Mouse (Mus musculus) testis, postnatal 14 days (tissue): ENCODE measurements around the gene Eif2d.
A peak's percentile ranks its signal among the peaks of the same experiment; 100 is the strongest.
"Not testable (repeated sequence)": the region's sequence is repeated elsewhere in the genome, so short reads cannot be mapped to it uniquely, and the experiment has no call there.

Experiments
- DNase-seq: peaks from one replicate; pipeline ENCODE4 v3.0.0; 2021; ENCODE audit warnings: low spot score

The Eif2d gene

DNA sequence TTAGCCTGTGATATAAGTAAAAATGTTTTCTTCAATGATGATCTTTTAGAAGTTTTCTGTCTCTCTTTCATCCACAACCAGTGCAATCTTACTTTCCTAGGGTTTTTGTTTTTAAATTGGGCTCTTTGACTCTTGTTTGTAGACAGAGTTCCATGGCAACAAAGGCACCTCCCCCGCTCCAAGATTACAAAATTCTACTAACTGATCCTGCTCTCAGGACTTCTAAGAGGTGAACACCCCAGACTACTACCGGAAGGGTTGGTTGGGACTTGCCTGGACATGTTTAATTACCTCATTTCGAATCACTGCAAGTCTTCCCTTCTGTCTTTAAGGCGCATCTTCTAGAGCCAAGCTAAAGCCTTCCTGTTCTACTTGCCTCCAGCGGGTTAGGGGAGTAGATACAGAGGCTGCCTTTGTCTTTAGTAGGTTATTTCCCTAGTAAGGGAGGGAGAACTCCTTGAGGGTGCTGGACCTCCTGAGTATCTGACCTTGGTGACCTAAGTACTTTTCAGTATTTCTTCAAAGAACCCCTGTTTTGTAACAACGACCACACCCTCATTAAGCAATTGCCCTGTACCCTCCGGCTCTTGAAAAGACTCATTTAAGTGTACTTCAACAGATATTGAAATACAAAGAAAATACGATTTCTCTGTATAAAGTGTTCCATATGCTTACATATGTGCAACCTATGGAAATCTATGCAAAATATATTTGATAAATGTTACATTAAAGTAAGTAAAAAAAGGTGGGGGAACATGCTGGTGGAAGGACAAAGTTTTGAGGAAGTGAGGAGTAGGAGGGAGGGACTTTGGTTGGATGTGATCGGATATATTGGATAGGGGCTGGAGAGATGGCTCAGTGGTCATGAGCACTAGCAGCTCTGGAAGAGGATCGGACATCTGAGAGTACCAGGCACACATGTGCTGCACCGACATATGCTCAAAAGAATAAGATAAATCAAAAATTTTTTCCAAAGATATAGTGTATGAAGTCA, 13.6 kb upstream of the Eif2d start:
- DNase-seq = no peak

DNA sequence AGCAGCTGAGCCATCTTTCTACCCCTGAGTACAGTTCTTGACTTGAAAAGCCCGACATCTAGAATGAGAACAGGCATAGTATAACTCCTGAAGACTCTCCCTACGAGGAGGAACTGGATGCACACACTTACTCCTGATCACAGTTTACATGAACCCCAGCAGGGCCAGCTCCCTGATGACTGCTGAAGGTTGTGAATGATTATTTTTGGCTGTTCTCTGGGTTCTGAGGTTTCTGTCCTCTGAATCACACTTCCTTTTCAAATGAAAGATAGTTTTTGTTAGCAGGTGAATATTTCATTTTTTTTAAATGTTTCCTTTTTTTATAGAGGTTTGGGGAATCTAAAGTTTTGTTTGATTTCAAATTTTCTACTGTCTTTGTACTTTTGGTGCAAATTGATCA, 11.5 kb upstream of the Eif2d start:
- no peak for DNase-seq

DNA sequence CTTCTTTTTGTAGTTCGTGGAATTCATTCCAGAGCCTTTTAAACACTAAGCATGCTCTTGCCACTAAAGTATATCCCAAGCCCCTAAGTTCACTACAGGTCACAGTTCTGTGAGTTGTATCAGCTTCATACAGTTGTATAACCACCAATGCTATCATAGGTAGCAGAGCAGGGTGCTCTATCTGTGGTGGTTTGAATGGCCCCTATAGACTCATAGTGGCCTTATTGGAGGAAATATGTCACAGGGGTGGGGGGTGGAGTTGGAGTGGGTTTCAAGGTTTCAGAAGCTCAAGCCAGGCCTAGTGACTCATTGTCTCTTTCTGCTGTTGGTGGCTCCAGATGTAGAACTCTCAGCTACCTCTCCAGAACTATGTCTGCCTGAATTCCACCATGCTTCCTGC, 10.5 kb upstream of the Eif2d start:
- DNase-seq = no peak

- DNase-seq = not testable (repeated sequence)
Observed at GRCm38 (mm10) chr1:131145222-131145621, 7.8 kb upstream of the Eif2d start.

DNA sequence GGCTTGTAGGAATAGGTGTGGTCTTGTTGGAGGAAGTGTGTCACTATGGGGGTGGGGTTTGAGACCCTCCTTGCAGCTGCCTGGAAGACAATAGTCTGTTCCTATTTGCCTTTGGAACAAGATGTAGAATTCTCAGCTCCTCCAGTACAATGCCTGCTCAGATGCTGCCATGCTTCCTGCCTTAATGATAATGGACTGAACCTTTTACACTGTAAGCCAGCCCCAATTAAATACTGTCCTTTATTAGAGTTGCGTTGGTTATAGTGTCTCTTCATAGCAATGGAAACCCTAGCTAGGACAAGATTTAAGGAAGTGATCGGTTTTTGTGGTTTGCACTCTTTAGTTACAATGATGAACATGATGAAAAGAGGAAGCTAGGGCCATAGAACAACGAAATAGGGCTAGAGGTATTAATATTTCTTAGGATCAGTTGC, 6.8 kb upstream of the Eif2d start:
- no peak for DNase-seq

- no peak for DNase-seq
Observed at GRCm38 (mm10) chr1:131149496-131149895, 3.5 kb upstream of the Eif2d start.

GRCm38 (mm10) chr1:131155456-131155855, 2.5 kb downstream of the Eif2d start:
- DNase-seq = no peak

GRCm38 (mm10) chr1:131159573-131160327, 6.8 kb downstream of the Eif2d start:
- not testable (repeated sequence) for DNase-seq

DNA sequence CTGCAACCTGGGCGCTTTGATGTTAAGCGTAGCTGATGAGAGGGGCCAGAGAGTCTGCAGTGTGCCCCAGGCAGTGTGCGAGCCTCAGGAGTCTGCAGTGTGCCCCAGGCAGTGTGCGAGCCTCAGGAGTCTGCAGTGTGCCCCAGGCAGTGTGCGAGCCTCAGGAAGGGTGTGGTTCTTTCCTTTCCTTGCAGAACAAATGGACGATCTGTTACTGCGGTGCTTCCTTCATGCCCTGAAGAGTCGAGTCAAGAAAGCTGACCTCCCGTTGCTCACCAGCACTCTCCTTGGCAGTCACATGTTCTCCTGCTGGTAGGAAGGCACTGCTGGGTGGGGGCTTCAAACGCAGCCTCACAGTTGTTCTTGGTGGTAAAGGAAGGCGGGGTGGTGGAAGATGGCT, 8.1 kb downstream of the Eif2d start:
- DNase-seq = no peak

DNA sequence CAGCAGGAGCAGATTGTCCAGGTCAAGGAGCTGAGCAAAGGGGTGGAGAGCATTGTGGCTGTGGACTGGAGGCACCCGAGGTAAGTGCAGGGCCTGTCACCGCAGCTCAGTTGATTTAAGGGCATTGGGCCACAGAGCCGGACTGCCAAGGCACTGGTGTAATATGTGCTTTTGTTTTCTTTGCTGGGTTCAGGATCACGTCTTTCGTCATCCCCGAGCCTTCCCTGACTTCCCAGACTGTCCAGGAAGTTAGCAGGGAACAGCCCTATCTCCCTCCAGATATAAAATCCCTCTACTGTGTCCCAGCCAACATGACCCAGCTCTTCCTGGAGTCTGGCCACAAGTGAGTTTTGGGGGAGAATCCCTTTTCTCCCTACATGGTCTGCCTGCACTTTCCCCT, 11.4 kb downstream of the Eif2d start:
- no peak for DNase-seq

- no peak for DNase-seq
Observed at GRCm38 (mm10) chr1:131167612-131168011, 14.6 kb downstream of the Eif2d start.

DNA sequence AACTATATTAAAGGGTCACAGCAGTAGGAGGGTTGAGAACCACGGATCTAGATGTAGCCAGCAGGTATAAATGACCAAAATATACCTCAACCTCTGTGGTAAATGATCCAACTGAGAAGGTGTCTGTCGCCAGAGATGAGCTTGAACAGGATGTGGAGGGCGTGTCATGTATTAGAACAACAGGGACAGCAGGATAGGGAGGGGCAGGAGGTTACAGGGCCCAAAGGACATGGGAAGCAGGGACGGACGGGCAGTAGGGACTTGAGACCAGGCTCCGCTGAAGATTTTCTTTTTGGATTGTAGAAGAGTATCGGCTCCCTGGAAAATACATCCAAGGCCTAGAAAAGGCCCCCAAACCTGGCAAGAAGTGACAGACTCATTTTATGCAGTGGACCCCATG, 20.0 kb downstream of the Eif2d start:
- no peak for DNase-seq

- DNase-seq = no peak
Observed at GRCm38 (mm10) chr1:131173809-131174208, 20.8 kb downstream of the Eif2d start.

- DNase-seq = no peak
Observed at GRCm38 (mm10) chr1:131174299-131174861, 21.4 kb downstream of the Eif2d start.

GRCm38 (mm10) chr1:131175189-131175588, 22.2 kb downstream of the Eif2d start:
- no peak for DNase-seq

- DNase-seq = no peak
Observed at GRCm38 (mm10) chr1:131175819-131176218, 22.8 kb downstream of the Eif2d start.

GRCm38 (mm10) chr1:131177249-131177648, 24.3 kb downstream of the Eif2d start:
- DNase-seq = no peak

- DNase-seq = no peak
Observed at GRCm38 (mm10) chr1:131178083-131178482, 25.1 kb downstream of the Eif2d start.

GRCm38 (mm10) chr1:131180386-131180785, 27.4 kb downstream of the Eif2d start:
- DNase-seq = no peak

- peak; percentile 36 for DNase-seq
Observed at GRCm38 (mm10) chr1:131181642-131182527, 28.9 kb downstream of the Eif2d start.

- no peak for DNase-seq
Observed at GRCm38 (mm10) chr1:131183201-131183600, 30.2 kb downstream of the Eif2d start.
